Mouse (Mus musculus) CD4-positive, CD25-positive, alpha-beta regulatory T cell, adult 2 months (primary cell): Measurements from ENCODE around the gene Lepr.

Source experiments
- DNase-seq: peaks from one replicate; pipeline ENCODE4 v3.0.0-alpha.2; 2012; ENCODE audit warnings: low read depth, low spot score

Gene Lepr

DNA sequence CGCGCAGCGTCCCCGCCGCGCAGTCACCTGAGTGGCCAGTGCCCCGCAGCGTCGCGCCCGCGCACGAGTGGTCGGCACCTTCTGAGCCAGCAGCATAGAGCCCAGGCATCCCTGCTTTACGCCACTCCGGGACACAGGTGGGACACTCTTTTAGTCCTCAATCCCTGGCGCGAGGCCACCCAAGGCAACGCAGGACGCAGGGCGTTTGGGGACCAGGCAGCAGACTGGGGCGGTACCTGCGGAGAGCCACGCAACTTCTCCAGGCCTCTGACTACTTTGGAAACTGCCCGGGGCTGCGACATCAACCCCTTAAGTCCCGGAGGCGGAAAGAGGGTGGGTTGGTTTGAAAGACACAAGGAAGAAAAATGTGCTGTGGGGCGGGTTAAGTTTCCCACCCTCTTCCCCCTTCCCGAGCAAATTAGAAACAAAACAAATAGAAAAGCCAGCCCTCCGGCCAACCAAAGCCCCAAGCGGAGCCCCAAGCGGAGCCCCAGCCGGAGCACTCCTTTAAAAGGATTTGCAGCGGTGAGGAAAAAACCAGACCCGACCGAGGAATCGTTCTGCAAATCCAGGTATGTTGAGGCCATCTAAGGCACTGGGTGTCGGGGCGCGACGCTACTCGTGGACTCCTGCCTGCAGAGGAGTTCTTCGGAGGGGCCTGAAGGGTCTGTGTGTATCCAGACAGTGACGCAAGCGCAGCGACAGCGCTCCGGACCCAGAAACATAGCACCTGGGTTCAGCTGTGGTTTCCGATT, at the start of gene Lepr:
Gene Lepr, plus strand, starts transcription at position 38 of the 755 bp plus-strand sequence.
- no peak for DNase-seq

DNA sequence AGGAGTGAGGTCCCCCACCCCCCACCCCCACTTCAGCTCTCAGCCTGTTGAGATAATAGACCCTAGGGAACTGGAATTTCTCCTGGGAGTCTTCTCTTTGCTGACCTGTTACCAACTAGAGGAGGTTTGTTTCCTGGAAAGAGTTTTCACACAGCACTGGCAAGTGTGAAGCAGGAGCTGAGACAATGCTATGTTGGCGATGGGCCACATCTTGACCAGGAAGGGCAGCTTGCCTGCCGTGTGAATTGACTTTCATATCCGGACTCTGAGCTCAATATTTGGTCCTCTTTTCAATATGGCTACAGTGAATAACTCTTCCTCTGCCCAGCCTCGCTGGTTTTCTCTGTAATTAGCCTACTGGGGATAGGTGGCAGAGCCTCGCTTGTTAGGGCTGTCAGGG, 48.0 kb upstream of the Lepr start:
- no peak for DNase-seq

DNA sequence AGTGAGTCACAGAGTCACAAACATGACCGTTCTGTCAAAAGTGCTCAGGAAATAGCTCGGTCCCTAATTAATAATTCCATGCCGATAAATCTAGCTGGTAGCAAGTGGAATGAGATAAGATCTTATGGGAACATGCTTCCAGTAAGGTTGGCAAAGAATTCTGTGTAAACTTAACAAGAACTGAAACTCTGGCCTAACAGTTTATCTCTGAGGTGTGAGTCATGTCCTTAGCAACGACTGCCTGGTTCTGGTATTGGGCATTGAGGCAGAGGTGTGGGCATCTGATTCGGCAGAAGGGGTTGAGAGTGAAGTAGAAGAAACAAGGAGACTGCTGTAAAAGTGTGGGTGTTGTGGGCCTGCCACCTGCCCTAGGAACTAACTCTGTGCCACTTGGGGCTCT, 47.4 kb upstream of the Lepr start:
- DNase-seq = no peak

DNA sequence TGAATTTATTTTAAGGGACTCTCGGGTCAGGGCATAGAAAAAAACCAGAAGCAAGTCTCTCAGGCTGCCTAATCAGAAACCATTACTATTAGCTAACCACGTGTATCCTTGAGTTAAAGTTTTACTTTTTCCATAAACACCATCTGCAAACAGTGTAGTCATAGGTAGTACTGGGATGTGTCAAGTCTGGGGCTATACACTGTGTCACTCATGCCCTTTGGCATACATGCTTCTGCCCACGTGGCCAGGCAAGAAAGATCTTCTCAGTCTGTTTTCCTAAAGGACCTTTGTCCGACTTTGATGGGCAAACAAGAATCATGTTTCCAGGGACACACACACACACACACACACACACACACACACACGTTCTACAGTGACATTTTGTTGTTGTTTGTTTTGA, 42.4 kb upstream of the Lepr start:
- no peak for DNase-seq

GRCm38 (mm10) chr4:101675726-101676125, 41.5 kb upstream of the Lepr start:
- DNase-seq = no peak

DNA sequence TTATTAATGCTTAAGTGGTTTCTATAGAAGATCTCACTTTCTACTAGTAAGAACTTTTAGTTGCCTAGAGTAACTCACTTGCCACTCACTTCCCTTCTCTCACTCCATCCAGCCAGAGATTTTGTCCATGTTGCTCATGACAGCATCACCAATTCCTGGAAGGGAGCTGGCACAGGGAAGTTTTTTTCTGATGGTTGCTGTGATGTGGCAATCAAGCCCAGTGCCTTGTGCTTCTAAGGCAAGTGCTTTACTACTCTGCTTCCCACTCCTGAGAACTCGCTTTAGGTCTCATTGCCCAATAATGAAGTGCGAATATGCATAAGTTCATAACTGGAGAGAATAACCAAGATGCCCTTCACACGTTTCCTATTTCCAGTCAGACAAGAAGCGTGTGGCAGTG, 34.6 kb upstream of the Lepr start:
- DNase-seq = no peak

DNA sequence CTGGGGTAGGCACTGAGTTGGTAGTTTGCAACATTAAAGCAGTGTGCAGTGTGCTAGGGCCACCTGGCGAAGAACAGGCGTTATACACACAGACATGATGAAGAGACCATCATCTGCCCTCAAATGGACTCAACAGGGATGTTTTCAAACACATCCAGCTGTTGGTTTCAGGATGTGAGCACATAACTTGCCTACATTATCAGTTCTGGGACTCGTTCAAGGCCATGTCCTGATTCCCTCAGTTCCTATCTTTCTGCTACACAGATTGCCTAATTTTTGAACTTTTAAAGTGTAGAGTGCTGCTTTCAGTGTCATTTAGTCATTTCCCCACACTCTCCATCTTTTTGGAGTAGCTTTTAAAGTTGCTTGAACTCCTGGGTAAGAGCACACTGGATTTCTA, 34.1 kb upstream of the Lepr start:
- no peak for DNase-seq

DNA sequence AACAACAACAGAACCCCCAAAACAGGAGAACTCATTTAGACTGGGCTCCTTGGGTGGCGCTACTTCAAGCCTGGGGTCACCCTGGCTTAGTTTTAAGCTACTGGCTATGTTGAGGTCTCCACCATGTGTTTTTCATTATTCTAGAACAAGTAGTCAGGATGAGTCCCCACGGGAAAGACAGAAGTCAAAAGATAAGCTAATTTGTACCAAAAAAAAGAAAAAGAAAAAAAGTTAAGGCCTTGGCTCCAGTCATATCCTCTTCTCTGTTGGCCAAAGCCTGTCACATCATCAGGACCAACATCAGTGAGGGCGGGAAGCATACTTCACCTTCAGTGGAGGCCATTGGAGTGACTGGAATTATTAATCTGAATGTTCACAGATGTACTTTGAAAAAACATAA, 32.4 kb upstream of the Lepr start:
- no peak for DNase-seq

DNA sequence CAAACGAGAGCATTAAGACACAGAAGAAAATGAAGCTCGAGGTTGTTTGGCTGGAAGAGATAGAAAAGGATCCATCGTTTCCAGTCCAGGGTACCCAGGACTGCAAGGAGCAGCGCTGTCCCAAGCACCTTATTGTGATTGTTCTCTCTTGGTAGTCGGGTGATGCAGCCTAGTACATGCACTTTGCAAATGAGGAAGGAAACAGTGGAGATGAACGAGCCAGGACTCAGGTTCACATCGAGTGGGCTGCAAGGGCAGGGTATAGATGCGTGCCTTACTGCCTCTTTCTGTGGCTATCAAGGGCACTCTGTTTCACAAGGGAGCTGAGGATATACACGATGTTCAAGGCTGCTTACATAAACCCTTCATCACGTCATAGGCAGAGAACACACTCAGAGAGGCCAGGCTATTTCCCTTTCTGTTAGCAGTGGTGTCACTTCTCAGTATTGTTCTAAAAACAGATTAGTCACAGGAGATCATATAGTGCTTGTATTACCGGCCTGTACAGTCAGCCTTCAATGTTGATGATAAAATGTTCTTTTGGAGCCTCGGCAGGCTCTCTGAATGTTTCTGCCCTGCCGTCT, 30.9 kb upstream of the Lepr start:
- DNase-seq = no peak

GRCm38 (mm10) chr4:101689241-101689640, 28.0 kb upstream of the Lepr start:
- no peak for DNase-seq

GRCm38 (mm10) chr4:101689645-101690044, 27.6 kb upstream of the Lepr start:
- no peak for DNase-seq

DNA sequence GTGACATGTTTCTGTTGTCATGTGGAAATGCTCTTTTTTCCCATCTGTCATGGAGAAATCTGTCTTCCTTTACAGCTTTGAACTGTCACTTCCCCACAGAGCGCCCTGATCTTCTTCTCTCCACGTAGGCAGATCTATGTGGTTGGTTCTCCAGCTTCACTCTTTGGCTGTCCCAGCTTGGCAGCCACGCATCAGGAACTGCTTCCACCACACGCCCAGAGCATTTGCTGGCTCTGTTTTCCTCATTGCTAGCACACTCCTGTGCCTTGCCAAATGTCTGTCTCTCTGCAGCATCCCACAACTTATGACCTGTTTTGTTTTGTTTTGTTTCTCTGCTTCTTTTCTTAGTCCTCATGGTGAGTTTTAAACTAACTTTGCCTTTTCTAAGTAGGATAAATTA, 24.3 kb upstream of the Lepr start:
- DNase-seq = no peak

- no peak for DNase-seq
These were observed 22.7 kb upstream of the Lepr start for GRCm38 (mm10) chr4:101694529-101694928.

GRCm38 (mm10) chr4:101697236-101697635, 20.0 kb upstream of the Lepr start:
- no peak for DNase-seq

- no peak for DNase-seq
These were observed 17.8 kb upstream of the Lepr start for GRCm38 (mm10) chr4:101699423-101699822.

DNA sequence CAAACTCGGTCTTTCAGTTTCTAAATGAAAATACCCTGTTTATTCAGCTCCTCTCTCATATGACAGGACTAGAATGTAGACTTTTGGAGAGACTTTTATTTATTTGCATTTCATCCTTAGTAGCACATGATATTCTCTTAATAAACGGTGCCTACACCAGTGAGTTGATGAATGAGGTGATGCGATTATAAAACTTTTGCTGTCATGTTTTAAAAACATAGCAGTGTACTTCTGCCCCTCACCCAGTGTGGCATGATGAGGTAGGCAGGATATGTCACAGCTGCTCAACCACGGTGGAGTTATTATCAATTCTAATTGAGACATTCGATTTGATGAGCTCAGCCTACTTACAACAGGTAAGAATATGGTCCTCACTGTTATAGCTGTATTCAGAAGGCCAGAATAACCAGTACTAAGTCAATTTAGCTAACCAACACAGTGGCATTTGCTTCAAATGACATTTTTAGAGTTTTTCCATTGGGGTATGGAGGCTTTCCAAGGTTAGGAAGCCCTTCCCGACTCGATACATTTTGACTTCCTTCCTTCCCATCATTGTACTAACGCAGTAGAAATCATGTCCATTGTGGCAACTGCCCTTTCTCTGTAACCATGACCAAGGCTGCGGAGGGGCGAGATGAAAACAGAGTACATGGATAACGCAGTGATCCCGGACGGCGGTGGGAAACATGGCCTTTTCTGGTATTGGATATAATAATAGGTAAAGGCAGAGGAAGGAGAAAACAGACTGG, 16.1 kb upstream of the Lepr start:
- DNase-seq = no peak

DNA sequence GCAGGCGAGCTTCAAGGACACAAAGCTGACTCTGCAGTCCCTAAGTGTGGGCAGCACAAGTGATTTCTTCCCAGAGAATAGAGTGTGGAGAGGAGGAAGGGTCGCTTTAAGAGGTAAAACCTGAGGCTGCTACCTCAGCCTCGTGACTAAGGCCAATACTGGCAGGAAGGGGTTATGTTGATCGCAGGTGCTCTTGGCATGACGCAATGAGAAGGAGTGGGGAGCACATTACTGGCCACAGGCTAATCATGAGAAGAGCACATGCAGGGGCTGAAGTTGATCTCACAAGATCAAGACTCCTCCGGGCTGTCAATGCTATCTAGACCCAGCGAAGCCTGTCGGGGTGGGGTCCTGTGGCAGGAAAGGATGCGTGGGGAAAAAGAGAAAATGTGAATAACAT, 11.9 kb upstream of the Lepr start:
- DNase-seq = no peak

- DNase-seq = no peak
These were observed 10.0 kb upstream of the Lepr start for GRCm38 (mm10) chr4:101707234-101707633.

DNA sequence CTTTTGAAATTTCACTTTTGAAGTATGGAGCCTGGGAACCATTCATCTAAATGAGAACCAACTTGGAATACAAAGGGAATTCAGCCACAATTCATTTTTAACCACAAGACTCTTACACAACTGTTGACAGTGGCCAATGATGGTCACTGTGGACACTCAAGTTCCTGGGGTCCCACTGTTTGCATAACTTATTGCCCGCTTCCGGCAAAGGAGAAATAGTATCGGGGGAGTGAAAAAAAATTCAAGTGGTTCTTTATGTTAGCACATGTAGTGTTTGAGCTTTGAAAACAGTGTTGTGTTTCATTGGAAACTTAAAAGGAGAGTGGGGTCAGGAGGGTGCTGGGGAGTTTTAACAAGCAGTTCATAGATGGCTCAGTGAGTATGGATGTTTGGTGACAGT, 9.3 kb upstream of the Lepr start:
- no peak for DNase-seq

GRCm38 (mm10) chr4:101710361-101710760, 6.8 kb upstream of the Lepr start:
- DNase-seq = no peak

GRCm38 (mm10) chr4:101711100-101711499, 6.1 kb upstream of the Lepr start:
- DNase-seq = no peak

- no peak for DNase-seq
These were observed 4.6 kb upstream of the Lepr start for GRCm38 (mm10) chr4:101712563-101712962.

DNA sequence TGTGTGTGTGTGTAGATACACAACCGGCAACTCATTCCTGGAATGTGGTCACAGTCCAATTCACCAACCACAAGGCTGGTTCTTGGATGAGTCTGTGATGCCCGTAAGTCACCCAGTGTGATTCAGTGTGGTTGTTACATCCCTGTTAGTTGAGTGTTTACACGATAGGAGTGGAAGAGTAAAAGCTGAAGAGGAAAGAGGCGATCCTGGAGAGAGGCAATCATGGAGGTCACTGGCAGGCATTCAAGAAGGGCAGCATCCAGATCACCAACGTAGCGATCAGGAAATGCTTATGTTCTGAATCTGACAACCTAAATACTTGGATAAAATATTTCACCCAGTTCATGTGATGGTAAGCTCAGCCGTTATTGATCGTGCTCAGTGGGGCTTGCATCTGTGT, 1.9 kb upstream of the Lepr start:
- no peak for DNase-seq
